Mouse (Mus musculus) CD4-positive helper T cell, adult 2 months (primary cell): ENCODE measurements around the gene Avil.
"Not testable (repeated sequence)": the region's sequence is repeated elsewhere in the genome, so short reads cannot be mapped to it uniquely, and the experiment has no call there.

ENCODE experiments used
- DNase-seq: peaks from one replicate; pipeline ENCODE4 v3.0.0-alpha.2; 2012; ENCODE audit warnings: low read depth, missing footprints, low spot score

The Avil gene

GRCm38 (mm10) chr10:127059174-127059967, 58.9 kb downstream of the Avil start:
- peak; percentile 42 for DNase-seq

GRCm38 (mm10) chr10:127059968-127060916, 59.7 kb downstream of the Avil start, which contains the start of gene March9:
TSS of gene March9 (minus strand) at chr10:127060184.
- DNase-seq: peak; percentile 88

DNA sequence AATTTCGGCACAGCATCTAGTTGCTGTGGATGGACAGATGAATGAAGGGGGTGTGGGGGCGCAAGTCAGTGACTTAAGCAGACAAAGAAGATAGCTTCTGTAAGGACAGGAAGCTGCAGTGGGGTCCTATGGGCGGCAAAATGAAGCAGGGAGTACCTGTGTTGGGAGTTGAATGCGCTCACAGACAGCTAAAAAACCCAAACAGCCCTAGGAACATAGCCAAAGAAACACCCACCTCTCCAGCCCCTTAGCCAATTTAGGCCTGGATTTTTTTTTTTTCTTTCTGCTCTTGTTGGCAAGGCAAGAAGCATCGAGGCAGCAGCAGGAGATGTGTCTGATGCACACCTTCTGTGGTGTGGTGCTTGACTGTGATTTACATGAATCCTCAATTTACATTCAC, 60.6 kb downstream of the Avil start:
- no peak for DNase-seq

- DNase-seq: no peak
Measured at GRCm38 (mm10) chr10:127061513-127061912, 61.0 kb downstream of the Avil start.

- not testable (repeated sequence) for DNase-seq
Measured at GRCm38 (mm10) chr10:127062101-127062500, 61.6 kb downstream of the Avil start.

- DNase-seq: no peak
Measured at GRCm38 (mm10) chr10:127062503-127062902, 62.0 kb downstream of the Avil start.

DNA sequence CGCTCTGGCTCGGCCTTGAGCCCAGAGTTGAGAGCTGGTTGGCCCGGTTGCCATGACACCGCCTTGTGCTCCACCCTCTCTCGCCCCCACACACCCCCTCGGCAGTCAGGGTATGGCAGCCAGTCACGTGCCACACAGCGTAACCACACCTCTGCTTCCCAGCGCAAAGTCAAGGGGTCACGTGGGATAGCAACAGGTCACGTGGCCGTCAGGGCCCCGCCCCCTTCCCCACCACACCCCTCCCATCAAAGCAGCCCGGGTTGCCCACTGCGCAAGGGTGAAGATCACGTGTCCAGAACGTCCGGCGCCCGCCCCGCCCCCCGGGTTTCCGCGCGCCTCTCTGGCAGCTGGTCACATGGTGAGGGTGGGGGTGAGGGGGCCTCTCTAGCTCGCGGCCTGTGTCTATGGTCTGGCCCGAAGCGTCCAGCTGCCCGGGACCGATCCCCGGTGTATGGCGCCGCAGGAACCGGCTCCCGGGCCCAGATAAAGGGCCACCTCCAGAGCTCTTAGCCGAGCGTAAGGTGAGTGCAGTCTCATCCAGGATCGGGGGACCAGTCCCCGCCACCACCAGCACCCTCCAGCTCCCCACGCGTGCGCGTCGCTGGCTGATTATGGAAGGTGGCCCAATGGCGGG, 62.8 kb downstream of the Avil start, which contains the start of gene Cdk4:
TSS of gene Cdk4 (plus strand) at position 296 of the 634 bp plus-strand sequence.
- peak; percentile 98 for DNase-seq

DNA sequence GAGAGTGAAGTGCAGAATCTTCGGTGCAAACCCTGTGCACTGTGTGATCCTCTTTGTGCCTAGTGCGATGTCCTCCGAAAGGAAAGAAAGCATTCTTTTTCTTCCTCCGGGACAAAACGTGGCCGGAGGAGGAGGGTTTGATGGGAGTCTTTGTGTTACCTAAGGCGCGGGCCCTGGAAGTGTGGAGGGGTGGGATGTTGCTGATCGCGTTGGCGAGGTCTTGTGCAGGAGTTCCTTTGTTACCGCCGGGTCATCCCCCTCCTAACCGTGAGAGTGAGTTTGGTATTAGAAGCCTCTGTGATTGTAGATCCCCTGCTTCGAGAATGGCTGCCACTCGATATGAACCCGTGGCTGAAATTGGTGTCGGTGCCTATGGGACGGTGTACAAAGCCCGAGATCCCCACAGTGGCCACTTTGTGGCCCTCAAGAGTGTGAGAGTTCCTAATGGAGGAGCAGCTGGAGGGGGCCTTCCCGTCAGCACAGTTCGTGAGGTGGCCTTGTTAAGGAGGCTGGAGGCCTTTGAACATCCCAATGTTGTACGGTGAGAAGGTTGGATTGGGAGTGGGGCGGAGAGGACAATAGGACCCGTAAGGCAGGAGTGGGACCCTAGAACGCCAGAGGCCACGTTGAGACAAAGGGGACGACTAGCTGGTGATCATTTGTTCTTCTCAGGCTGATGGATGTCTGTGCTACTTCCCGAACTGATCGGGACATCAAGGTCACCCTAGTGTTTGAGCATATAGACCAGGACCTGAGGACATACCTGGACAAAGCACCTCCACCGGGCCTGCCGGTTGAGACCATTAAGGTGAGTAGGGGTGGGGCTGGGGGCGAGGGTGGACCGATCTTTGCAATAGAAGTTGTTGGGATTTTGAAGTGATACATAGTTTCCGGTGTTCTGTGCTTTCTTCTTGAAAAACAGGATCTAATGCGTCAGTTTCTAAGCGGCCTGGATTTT, 63.7 kb downstream of the Avil start:
- DNase-seq: peak; percentile 40

DNA sequence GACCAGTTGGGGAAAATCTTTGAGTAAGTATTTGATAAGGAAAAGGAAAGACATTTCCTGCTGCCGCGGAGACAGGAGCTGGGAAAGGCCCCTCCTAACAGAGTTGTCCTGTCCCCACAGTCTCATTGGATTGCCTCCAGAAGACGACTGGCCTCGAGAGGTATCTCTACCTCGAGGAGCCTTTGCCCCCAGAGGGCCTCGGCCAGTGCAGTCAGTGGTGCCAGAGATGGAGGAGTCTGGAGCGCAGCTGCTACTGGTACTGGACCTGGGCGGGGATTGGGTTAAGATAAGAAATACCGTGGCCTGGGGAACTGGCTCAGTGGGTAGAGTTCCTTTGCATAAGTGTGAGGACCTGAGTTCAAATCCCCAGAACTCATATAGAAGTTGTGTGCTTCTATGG, 65.5 kb downstream of the Avil start:
- no peak for DNase-seq

- no peak for DNase-seq
Measured at GRCm38 (mm10) chr10:127066519-127067018, 66.1 kb downstream of the Avil start.

GRCm38 (mm10) chr10:127068360-127069038, 68.0 kb downstream of the Avil start:
- no peak for DNase-seq

DNA sequence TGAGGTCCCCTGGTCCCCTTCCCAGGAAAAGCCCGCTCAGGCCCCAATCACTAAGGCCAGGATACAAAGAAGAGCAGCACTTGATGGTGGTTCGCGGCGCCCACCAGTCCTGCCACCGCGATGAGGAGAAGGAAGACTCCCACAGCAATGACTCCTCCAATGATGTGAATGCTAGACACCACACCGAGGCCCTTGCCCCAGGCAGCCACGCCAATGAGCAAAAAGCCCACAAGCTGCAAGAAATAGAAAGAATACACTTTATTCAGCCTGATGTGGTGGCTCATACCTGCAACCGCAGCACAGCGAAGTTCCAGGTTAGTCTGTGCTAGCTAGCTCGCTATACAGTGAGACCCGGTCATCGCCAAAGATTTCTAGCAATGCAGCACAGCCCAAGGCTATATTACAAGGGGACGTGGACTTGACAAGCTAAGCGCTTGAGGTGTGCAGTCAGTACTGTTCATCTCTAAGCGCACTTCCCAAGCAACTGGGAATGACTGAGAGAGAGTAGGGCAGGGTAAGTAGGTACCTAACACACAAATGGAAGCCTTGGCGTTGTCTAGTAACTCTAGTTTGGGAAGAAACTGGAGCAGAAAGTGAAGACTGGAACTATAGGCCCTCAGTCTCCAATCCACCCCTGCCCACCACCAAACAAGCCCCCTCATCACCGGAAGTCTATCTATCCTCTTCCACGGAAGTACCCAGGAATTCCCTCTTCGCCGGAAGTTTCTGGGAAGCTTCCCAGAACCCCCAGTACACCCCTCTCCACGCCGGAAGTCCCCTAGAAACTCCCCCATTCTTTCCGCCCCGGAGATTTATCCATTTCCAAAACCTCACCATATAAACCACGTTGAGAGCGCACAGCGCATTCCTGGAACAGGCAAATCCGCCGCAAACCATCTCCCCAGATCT, 69.0 kb downstream of the Avil start:
- DNase-seq: no peak
